Mouse (Mus musculus) splenic B cell, adult 2 months (primary cell): ENCODE measurements around the gene Gm17606.
"Not testable (repeated sequence)": the region's sequence is repeated elsewhere in the genome, so short reads cannot be mapped to it uniquely, and the experiment has no call there.

Source experiments
- DNase-seq: peaks from one replicate; pipeline ENCODE4 v3.0.0-alpha.2; 2011; ENCODE audit warnings: low read depth, low spot score
- H3K27me3 ChIP-seq: 2 replicates; pipeline ENCODE4 v1.6.1; 2012; ENCODE audit warnings: mild to moderate bottlenecking, low read length, moderate library complexity, mixed read lengths; ENCODE audit not compliant: control insufficient read depth, poor library complexity, insufficient read depth, severe bottlenecking
- H3K36me3 ChIP-seq: 2 replicates; pipeline ENCODE4 v1.6.1; 2012; ENCODE audit warnings: mild to moderate bottlenecking, low read length, moderate library complexity, mixed read lengths; ENCODE audit not compliant: control insufficient read depth, poor library complexity, insufficient read depth, severe bottlenecking

The Gm17606 gene

DNA sequence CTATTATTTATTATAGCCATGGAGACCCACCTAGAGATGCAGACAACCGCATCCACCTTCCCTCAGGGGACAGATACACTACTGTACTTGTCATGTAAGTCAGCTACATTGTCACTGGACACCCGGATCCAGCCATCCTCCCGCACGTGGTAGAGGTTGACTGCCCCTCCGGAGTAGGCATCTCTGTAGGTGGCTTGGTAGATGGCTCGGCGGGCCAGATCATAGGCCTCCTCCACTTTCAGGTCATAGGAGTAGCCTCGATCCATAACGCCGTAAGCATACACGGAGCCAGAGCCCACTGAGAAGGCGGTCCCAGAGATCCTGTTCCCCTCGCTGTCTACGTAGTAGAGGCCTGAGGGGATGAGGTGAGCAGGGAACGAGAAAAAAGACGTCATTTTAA lies 26.6 kb upstream of the Gm17606 start:
- not testable (repeated sequence) for DNase-seq, H3K36me3 ChIP-seq, H3K27me3 ChIP-seq

- DNase-seq = no peak
- H3K36me3 ChIP-seq = peaks cover 5% of the 10 kb centered on the region; the same call in 1 of the 2 replicates
- no peaks in the 10 kb centered on the region for H3K27me3 ChIP-seq
These were observed 24.4 kb upstream of the Gm17606 start for GRCm38 (mm10) chr14:54616226-54616825.

GRCm38 (mm10) chr14:54617152-54617896 lies 23.4 kb upstream of the Gm17606 start:
- 0 out of 2 replicates have a peak, but pooled peaks cover 2% of the 10 kb centered on the region for H3K36me3 ChIP-seq
- peak; percentile 32 for DNase-seq

DNA sequence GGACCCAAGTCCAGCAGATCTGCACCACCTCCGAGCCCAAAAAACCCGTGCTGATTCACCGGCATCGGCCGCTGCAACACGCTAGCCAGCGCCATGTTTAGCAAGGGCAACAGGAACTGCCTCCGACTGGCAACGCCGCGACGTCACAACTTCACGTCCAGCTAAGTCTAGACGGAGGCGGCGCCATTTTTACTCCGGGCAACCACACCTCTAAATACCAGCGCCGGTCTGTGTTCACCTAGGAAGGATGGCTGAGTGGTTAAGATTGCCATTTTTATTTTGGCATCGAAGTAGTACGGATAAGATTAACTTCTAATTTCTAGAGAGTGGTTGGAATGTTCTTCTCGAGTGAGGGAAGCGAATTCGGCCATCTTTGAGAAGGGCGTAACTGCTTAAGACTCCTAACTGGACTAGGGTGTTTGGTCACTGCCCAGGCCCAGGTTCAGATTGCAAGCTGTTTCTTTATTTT lies 22.8 kb upstream of the Gm17606 start, which contains the start of gene Psmb5:
Gene Psmb5 (minus strand): TSS at position 126 of the 469 bp plus-strand sequence.
- Histone ChIP-seq H3K27me3 (no peaks in the 10 kb centered on the region), H3K36me3 (0 out of 2 replicates have a peak, but pooled peaks cover 2% of the 10 kb centered on the region)
- peak; percentile 91 for DNase-seq

More at GRCm38 (mm10) chr14:54617152-54617896, 23.4 kb upstream of the Gm17606 start:
- no peaks in the 10 kb centered on the region for H3K27me3 ChIP-seq

- DNase-seq = no peak
- Histone ChIP-seq H3K36me3 (no peaks in the 10 kb centered on the region), H3K27me3 (no peaks in the 10 kb centered on the region)
These were observed 19.6 kb upstream of the Gm17606 start, which contains the start of gene Psmb11 for GRCm38 (mm10) chr14:54621133-54621532. Gene Psmb11, plus strand, starts transcription at chr14:54621433.

GRCm38 (mm10) chr14:54623334-54623733 lies 17.4 kb upstream of the Gm17606 start:
- Histone ChIP-seq H3K36me3 (no peaks in the 10 kb centered on the region), H3K27me3 (no peaks in the 10 kb centered on the region)
- no peak for DNase-seq

DNA sequence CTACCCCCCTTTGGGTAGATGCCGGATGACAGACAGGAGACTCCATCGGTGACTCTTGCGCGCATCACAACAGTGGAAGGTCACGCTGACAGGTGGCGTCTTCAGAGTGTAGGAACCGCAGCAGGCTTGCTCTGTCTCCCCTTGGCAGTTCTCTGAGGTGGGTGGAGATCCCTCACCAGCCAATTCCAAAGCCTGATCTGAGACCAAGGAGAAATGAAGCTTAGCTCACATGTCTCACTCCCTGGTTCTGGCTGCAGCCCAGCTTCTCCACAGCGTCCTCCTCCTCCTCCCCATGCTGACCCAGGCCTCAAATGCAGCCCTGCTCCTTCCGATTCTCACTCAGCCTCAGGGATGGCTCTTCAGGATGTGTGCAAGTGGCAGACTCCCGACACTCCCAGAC lies 15.8 kb upstream of the Gm17606 start:
- Histone ChIP-seq H3K27me3 (no peaks in the 10 kb centered on the region), H3K36me3 (no peaks in the 10 kb centered on the region)
- DNase-seq = no peak

DNA sequence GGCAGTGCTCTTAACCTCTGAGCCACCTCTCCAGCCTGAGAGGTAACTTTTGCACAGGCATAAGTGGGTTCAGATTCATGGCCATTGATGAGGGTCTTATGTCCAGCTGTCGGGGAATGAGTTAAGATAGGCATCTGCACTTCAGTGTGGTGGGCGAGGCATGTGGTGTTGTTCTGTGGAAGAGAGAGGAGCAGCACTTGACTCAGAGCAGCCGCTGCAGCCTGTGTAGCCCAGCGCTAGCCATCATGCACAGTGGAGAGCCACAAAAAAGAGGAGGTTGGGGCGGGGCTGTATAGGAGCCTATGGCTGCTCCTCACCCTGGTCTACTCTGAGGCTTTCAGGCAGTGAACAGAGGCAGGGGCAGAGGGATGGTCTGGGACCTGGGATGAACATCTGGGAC lies 12.6 kb upstream of the Gm17606 start:
- H3K27me3 ChIP-seq = no peaks in the 10 kb centered on the region
- DNase-seq = no peak

GRCm38 (mm10) chr14:54629797-54630196 lies 11.0 kb upstream of the Gm17606 start:
- Histone ChIP-seq H3K27me3 (no peaks in the 10 kb centered on the region), H3K36me3 (no peaks in the 10 kb centered on the region)
- no peak for DNase-seq

More for the DNA sequence above, 12.6 kb upstream of the Gm17606 start:
- no peaks in the 10 kb centered on the region for H3K36me3 ChIP-seq

- H3K27me3 ChIP-seq = no peaks in the 10 kb centered on the region
- no peaks in the 10 kb centered on the region for H3K36me3 ChIP-seq
- DNase-seq = no peak
These were observed 10.0 kb upstream of the Gm17606 start for GRCm38 (mm10) chr14:54630583-54631239.

GRCm38 (mm10) chr14:54631240-54631599 lies 9.5 kb upstream of the Gm17606 start:
- no peaks in the 10 kb centered on the region for H3K27me3 ChIP-seq
- no peaks in the 10 kb centered on the region for H3K36me3 ChIP-seq
- no peak for DNase-seq

DNA sequence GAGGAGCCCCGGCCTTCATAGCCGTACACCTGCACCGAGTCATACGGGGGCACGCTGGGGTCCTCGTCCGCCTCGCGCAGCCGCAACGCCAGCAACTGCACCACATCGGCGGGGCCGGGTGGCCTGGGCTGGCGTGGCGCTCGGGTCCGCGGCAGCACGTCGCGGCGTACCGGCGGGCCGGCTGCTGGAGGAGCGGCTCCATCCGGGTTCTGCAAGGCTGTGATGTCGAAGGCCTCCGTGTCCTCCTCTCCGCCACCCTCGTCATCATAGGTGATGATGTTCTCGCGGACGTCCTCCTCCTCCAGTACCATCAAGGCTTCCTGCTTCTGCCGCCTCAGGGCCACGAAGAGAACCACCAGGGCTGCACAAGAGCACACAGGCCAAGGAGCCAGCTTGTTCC lies 8.5 kb upstream of the Gm17606 start:
- H3K27me3 ChIP-seq = no peaks in the 10 kb centered on the region
- H3K36me3 ChIP-seq = no peaks in the 10 kb centered on the region
- DNase-seq = no peak

DNA sequence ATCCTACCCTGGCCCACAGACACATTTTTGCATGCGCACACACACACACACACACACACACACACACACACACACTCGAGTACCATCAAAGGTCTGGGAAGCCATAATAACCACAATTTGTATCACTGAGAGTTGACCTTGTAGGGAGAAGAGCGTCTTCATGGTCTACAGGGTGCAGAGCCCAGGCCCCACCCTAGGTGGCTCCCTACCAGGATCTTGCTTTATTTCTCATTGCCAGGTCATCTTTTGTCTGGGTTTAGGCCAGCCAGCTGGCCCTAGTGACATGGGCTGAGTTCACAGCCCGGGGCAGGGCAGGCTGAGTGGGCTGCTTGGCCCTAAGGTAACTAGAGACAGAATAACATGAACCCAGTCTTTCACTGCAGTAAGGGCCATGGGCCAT lies 6.6 kb upstream of the Gm17606 start:
- Histone ChIP-seq H3K27me3 (no peaks in the 10 kb centered on the region), H3K36me3 (no peaks in the 10 kb centered on the region)
- no peak for DNase-seq

DNA sequence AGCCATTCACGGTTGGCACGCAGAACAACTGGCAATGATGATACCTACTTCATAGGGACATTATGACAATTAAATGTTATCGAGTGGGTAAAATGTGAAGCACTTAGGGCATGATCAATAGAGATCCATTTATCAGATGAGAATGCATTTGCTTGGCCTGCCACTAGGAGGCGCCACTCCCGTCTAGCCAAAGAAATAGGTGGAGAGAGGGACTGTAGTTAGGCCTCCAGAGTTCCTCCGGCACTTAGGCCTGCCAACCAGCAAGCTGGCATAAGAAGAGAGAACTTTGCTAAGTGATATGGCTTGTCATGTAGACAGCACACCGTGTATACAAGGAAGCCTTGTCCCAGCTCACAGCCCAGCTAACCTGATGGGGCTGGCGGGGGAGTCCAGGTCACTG lies 3.8 kb upstream of the Gm17606 start:
- no peaks in the 10 kb centered on the region for H3K27me3 ChIP-seq
- peak; percentile 71 for DNase-seq

GRCm38 (mm10) chr14:54638210-54638609 lies 2.5 kb upstream of the Gm17606 start:
- Histone ChIP-seq H3K27me3 (no peaks in the 10 kb centered on the region), H3K36me3 (peaks cover 2% of the 10 kb centered on the region; the same call in 1 of the 2 replicates)
- no peak for DNase-seq

More for the DNA sequence above, 3.8 kb upstream of the Gm17606 start:
- no peaks in the 10 kb centered on the region for H3K36me3 ChIP-seq
